Mouse (Mus musculus): ENCODE measurements around the gene Gpr68. TPM values are rescaled to one million over a fixed set of nuclear protein-coding genes. Genes with fewer than 3 reads are reported as not detected.

The Gpr68 gene
- polyA plus RNA-seq, 1 experiment: 0.07 TPM

- Histone ChIP-seq H3K79me2 (ENCODE audit: control insufficient read depth, insufficient read depth) (no peaks in the 10 kb centered on the region), H3K4me3 (no peak overlapping the region), H3ac (ENCODE audit: control insufficient read depth, insufficient read length) (no peak overlapping the region), H3K4me2 (ENCODE audit: low read depth) (no peak overlapping the region), H3K27me3 (ENCODE audit: control insufficient read depth, insufficient read depth, insufficient read length) (peaks cover 43% of the 10 kb centered on the region), H3K36me3 (ENCODE audit: control insufficient read depth, insufficient read depth) (no peaks in the 10 kb centered on the region)
- TF ChIP-seq MAX (IDR thresholded peaks at IDR 0.05; ENCODE audit: low read depth) (no peak), REST (IDR thresholded peaks at IDR 0.05; ENCODE audit: insufficient read depth, insufficient read length) (no peak), USF1 (IDR thresholded peaks at IDR 0.05; ENCODE audit: low read depth) (no peak), MYOG (IDR thresholded peaks at IDR 0.05; ENCODE audit: control insufficient read depth in 1 of 3, insufficient read depth in 1 of 3, insufficient read length in 2 of 3, low read depth in 2 of 3) (no peak)
Measured at GRCm38 (mm10) chr12:100897736-100898650, 10.0 kb downstream of the Gpr68 start.

GRCm38 (mm10) chr12:100896661-100897060 is 11.3 kb downstream of the Gpr68 start:
- H3K36me3 ChIP-seq (ENCODE audit: control insufficient read depth, insufficient read depth): no peaks in the 10 kb centered on the region
- H3K4me2 ChIP-seq (ENCODE audit: low read depth): no peak overlapping the region
- H3K27me3 ChIP-seq (ENCODE audit: control insufficient read depth, insufficient read depth, insufficient read length): peaks cover 35% of the 10 kb centered on the region
- no peak overlapping the region for H3K4me3 ChIP-seq
- no peak overlapping the region for H3ac ChIP-seq (ENCODE audit: control insufficient read depth, insufficient read length)
- H3K79me2 ChIP-seq (ENCODE audit: control insufficient read depth, insufficient read depth): no peaks in the 10 kb centered on the region
- TF ChIP-seq REST (IDR thresholded peaks at IDR 0.05; ENCODE audit: insufficient read depth, insufficient read length) (no peak), MAX (IDR thresholded peaks at IDR 0.05; ENCODE audit: low read depth) (no peak), USF1 (IDR thresholded peaks at IDR 0.05; ENCODE audit: low read depth) (no peak), TCF12 (IDR thresholded peaks at IDR 0.05; ENCODE audit: insufficient read depth, poor library complexity, severe bottlenecking) (no peak), POLR2A (IDR thresholded peaks at IDR 0.05; ENCODE audit: insufficient read length, low read depth) (no peak), SRF (IDR thresholded peaks at IDR 0.05; ENCODE audit: control insufficient read depth, insufficient read length, low read depth) (no peak), TCF3 (IDR thresholded peaks at IDR 0.05; ENCODE audit: insufficient read length, low read depth) (no peak), CEBPB (IDR thresholded peaks at IDR 0.05; ENCODE audit: insufficient read depth, poor library complexity, severe bottlenecking) (no peak), POLR2AphosphoS2 (IDR thresholded peaks at IDR 0.05; ENCODE audit: insufficient read length, low read depth) (no peak), MYOG (IDR thresholded peaks at IDR 0.05; ENCODE audit: control insufficient read depth in 1 of 3, insufficient read depth in 1 of 3, insufficient read length in 2 of 3, low read depth in 2 of 3) (no peak)

DNA sequence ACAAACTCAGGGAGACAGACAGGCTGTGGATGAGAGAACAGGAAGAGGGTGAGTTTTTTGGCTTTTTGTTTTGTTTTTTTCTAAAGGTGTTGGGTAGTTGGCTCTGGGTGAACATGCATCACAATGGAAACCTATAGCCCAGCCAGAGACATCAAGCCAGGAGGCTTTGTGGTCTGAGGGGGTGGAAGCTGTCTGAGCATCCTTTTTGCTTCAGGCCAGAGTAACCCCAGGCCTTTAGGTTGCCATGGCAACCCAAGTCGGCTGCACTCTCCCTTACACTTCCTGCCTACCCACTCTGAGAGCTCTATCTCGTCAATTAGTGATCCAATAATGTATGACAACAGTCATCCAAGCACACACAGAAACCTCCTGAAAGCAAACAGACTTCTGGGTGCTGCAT is 12.5 kb downstream of the Gpr68 start:
- H3K4me3 ChIP-seq: no peak overlapping the region
- peaks cover 24% of the 10 kb centered on the region for H3K27me3 ChIP-seq (ENCODE audit: control insufficient read depth, insufficient read depth, insufficient read length)
- H3K79me2 ChIP-seq (ENCODE audit: control insufficient read depth, insufficient read depth): no peaks in the 10 kb centered on the region
- no peaks in the 10 kb centered on the region for H3K36me3 ChIP-seq (ENCODE audit: control insufficient read depth, insufficient read depth)
- TF ChIP-seq MYOD1 (IDR thresholded peaks at IDR 0.05; ENCODE audit: control insufficient read depth in 1 of 3, insufficient read length in 2 of 3, low read depth in 2 of 3) (no peak), TCF3 (IDR thresholded peaks at IDR 0.05; ENCODE audit: insufficient read length, low read depth) (no peak), MAX (IDR thresholded peaks at IDR 0.05; ENCODE audit: low read depth) (no peak), POLR2AphosphoS2 (IDR thresholded peaks at IDR 0.05; ENCODE audit: insufficient read length, low read depth) (no peak), SRF (IDR thresholded peaks at IDR 0.05; ENCODE audit: control insufficient read depth, insufficient read length, low read depth) (no peak), MYOG (IDR thresholded peaks at IDR 0.05; ENCODE audit: control insufficient read depth in 1 of 3, insufficient read depth in 1 of 3, insufficient read length in 2 of 3, low read depth in 2 of 3) (no peak), REST (IDR thresholded peaks at IDR 0.05; ENCODE audit: insufficient read depth, insufficient read length) (no peak), E2F4 (IDR thresholded peaks at IDR 0.05; ENCODE audit: insufficient read depth) (no peak), CEBPB (IDR thresholded peaks at IDR 0.05; ENCODE audit: insufficient read depth, poor library complexity, severe bottlenecking) (no peak), POLR2A (IDR thresholded peaks at IDR 0.05; ENCODE audit: insufficient read length, low read depth) (no peak), TCF12 (IDR thresholded peaks at IDR 0.05; ENCODE audit: insufficient read depth, poor library complexity, severe bottlenecking) (no peak), USF1 (IDR thresholded peaks at IDR 0.05; ENCODE audit: low read depth) (no peak)
- no peak overlapping the region for H3K4me2 ChIP-seq (ENCODE audit: low read depth)
- H3ac ChIP-seq (ENCODE audit: control insufficient read depth, insufficient read length): no peak overlapping the region

- no peaks in the 10 kb centered on the region for H3K79me2 ChIP-seq (ENCODE audit: control insufficient read depth, insufficient read depth)
- H3K27me3 ChIP-seq (ENCODE audit: control insufficient read depth, insufficient read depth, insufficient read length): peaks cover 18% of the 10 kb centered on the region
- H3K4me2 ChIP-seq (ENCODE audit: low read depth): no peak overlapping the region
- no peaks in the 10 kb centered on the region for H3K36me3 ChIP-seq (ENCODE audit: control insufficient read depth, insufficient read depth)
- H3K4me3 ChIP-seq: no peak overlapping the region
- TF ChIP-seq TCF12 (IDR thresholded peaks at IDR 0.05; ENCODE audit: insufficient read depth, poor library complexity, severe bottlenecking) (no peak), REST (IDR thresholded peaks at IDR 0.05; ENCODE audit: insufficient read depth, insufficient read length) (no peak), MYOG (IDR thresholded peaks at IDR 0.05; ENCODE audit: control insufficient read depth in 1 of 3, insufficient read depth in 1 of 3, insufficient read length in 2 of 3, low read depth in 2 of 3) (no peak), POLR2AphosphoS2 (IDR thresholded peaks at IDR 0.05; ENCODE audit: insufficient read length, low read depth) (no peak), SRF (IDR thresholded peaks at IDR 0.05; ENCODE audit: control insufficient read depth, insufficient read length, low read depth) (no peak), MYOD1 (IDR thresholded peaks at IDR 0.05; ENCODE audit: control insufficient read depth in 1 of 3, insufficient read length in 2 of 3, low read depth in 2 of 3) (no peak), CEBPB (IDR thresholded peaks at IDR 0.05; ENCODE audit: insufficient read depth, poor library complexity, severe bottlenecking) (no peak), USF1 (IDR thresholded peaks at IDR 0.05; ENCODE audit: low read depth) (no peak), E2F4 (IDR thresholded peaks at IDR 0.05; ENCODE audit: insufficient read depth) (no peak), POLR2A (IDR thresholded peaks at IDR 0.05; ENCODE audit: insufficient read length, low read depth) (no peak), TCF3 (IDR thresholded peaks at IDR 0.05; ENCODE audit: insufficient read length, low read depth) (no peak), MAX (IDR thresholded peaks at IDR 0.05; ENCODE audit: low read depth) (no peak)
- no peak overlapping the region for H3ac ChIP-seq (ENCODE audit: control insufficient read depth, insufficient read length)
Measured at GRCm38 (mm10) chr12:100890548-100890947, 17.4 kb downstream of the Gpr68 start.
